8 mouse cellular contexts compared by ENCODE assay signal in genomic region chr19:7484076-7484475, GRCm38 (mm10). TPM values are rescaled to one million over a fixed set of nuclear protein-coding genes. Genes with fewer than 3 reads are reported as not detected.
A peak's percentile ranks its signal among the peaks of the same experiment; 100 is the strongest.
DNase-seq lines count a peak whose midpoint lies in the region; ATAC-seq and TF ChIP-seq lines count a peak whose summit lies in the region.

No protein-coding gene starts in this region.

- no peaks in the 10 kb centered on the region for H3K36me3 ChIP-seq in kidney, postnatal 0 days (ENCODE audit: insufficient read depth, low read length)
- no peaks in the 10 kb centered on the region for H3K36me3 ChIP-seq in hindbrain, embryonic 13.5 days
- no peaks in the 10 kb centered on the region for H3K36me3 ChIP-seq in liver, embryonic 16.5 days (ENCODE audit: control insufficient read depth, insufficient read depth)

- no peaks in the 10 kb centered on the region for H3K9me3 ChIP-seq in kidney, postnatal 0 days (replicated peaks; ENCODE audit: low read length)
- H3K9me3 ChIP-seq in hindbrain, embryonic 13.5 days: no peaks in the 10 kb centered on the region
- no peaks in the 10 kb centered on the region for H3K9me3 ChIP-seq in liver, embryonic 16.5 days (replicated peaks; ENCODE audit: control insufficient read depth, low read length)

- H3K4me2 ChIP-seq in kidney, postnatal 0 days (ENCODE audit: low read length): peak overlapping the region; percentile 82
- H3K4me2 ChIP-seq in hindbrain, embryonic 13.5 days: peak overlapping the region; percentile 47
- H3K4me2 ChIP-seq in liver, embryonic 16.5 days (ENCODE audit: low read depth, low read length): peak overlapping the region; percentile 92

- WGBS in kidney, postnatal 0 days: 58% methylated on average over 5 of the region's 5 CpGs
- 53% methylated on average over 5 of the region's 5 CpGs for WGBS in hindbrain, embryonic 13.5 days
- WGBS in liver, embryonic 16.5 days (ENCODE audit: insufficient replicate concordance): 59% methylated on average over 5 of the region's 5 CpGs

- DNase-seq in kidney, postnatal 0 days (ENCODE audit: low spot score): no peak
- no peak for DNase-seq in kidney, postnatal 14 days
- peak; percentile 22 for DNase-seq in c-Kit-positive CD71-positive TER-119-positive erythroid progenitor cells, embryonic 14.5 days (ENCODE audit: low spot score)
- DNase-seq in thymus, postnatal 36 days: no peak
- DNase-seq in kidney, adult 9 months: no peak
- DNase-seq in lung, postnatal 4 days: no peak

- no peak for TF ChIP-seq CTCF in kidney, postnatal 0 days (IDR thresholded peaks at IDR 0.05; ENCODE audit: low read depth)

- no peak for ATAC-seq in kidney, postnatal 0 days (replicated peaks; ENCODE audit: low FRiP score, low read depth)
- no peak for ATAC-seq in hindbrain, embryonic 13.5 days (ENCODE audit: low FRiP score)
- ATAC-seq in liver, embryonic 16.5 days (ENCODE audit: low read depth): no peak

- H3K27ac ChIP-seq in kidney, postnatal 0 days: no peak overlapping the region
- H3K27ac ChIP-seq in hindbrain, embryonic 13.5 days: peak overlapping the region; percentile 100
- peak overlapping the region; percentile 99; the same call in 1 of the 2 replicates for H3K27ac ChIP-seq in liver, embryonic 16.5 days (ENCODE audit: low read length)

- no peaks in the 10 kb centered on the region for H3K27me3 ChIP-seq in kidney, postnatal 0 days (ENCODE audit: insufficient read depth, low read length)
- no peaks in the 10 kb centered on the region for H3K27me3 ChIP-seq in hindbrain, embryonic 13.5 days
- H3K27me3 ChIP-seq in liver, embryonic 16.5 days (ENCODE audit: control insufficient read depth, insufficient read depth, low read depth, low read length): no peaks in the 10 kb centered on the region

- no peak overlapping the region for H3K9ac ChIP-seq in kidney, postnatal 0 days (ENCODE audit: low read depth, low read length)
- peak overlapping the region; percentile 99; the same call in 1 of the 2 replicates for H3K9ac ChIP-seq in hindbrain, embryonic 13.5 days
- peak overlapping the region; percentile 99 for H3K9ac ChIP-seq in liver, embryonic 16.5 days (ENCODE audit: low read depth, low read length)

- H3K4me3 ChIP-seq in kidney, postnatal 0 days (replicated peaks; ENCODE audit: low read depth, low read length): no peak overlapping the region; the same call in 1 of the 2 replicates
- H3K4me3 ChIP-seq in hindbrain, embryonic 13.5 days: peak overlapping the region; percentile 97
- H3K4me3 ChIP-seq in liver, embryonic 16.5 days (ENCODE audit: low read depth, low read length): peak overlapping the region; percentile 99

- H3K4me1 ChIP-seq in kidney, postnatal 0 days (replicated peaks; ENCODE audit: insufficient read depth, low read length): no peaks in the 10 kb centered on the region
- peaks cover 33% of the 10 kb centered on the region for H3K4me1 ChIP-seq in hindbrain, embryonic 13.5 days (replicated peaks)
- H3K4me1 ChIP-seq in liver, embryonic 16.5 days (ENCODE audit: control insufficient read depth, low read depth, low read length): peaks cover 14% of the 10 kb centered on the region

RNA-seq across cellular contexts. Expression of gene Rtn3, which starts 1.0 kb away (rescaled TPM):
- polyA plus RNA-seq in kidney, postnatal 0 days (2015; fragmentation: Nextera tagmentation; extraction: Ambion mirVana): 195 and 196 TPM in 2 replicates
- polyA plus RNA-seq in hindbrain, embryonic 13.5 days (2015; fragmentation: Nextera tagmentation; extraction: Ambion mirVana): 513 and 532 TPM in 2 replicates
- 59.7 and 63.8 TPM in 2 replicates for polyA plus RNA-seq in liver, embryonic 16.5 days (2015; fragmentation: Nextera tagmentation; extraction: Ambion mirVana)

RNA-seq across cellular contexts. Expression of gene Atl3, which starts 9.8 kb away (rescaled TPM):
- polyA plus RNA-seq in kidney, postnatal 0 days (2015; fragmentation: Nextera tagmentation; extraction: Ambion mirVana): 11.1 and 14.8 TPM in 2 replicates
- polyA plus RNA-seq in hindbrain, embryonic 13.5 days (2015; fragmentation: Nextera tagmentation; extraction: Ambion mirVana): 6.9 and 7.9 TPM in 2 replicates
- polyA plus RNA-seq in liver, embryonic 16.5 days (2015; fragmentation: Nextera tagmentation; extraction: Ambion mirVana): 5.5 and 5.6 TPM in 2 replicates
